Mouse (Mus musculus): ENCODE data around the gene Adgre5. TPM values are rescaled to one million over a fixed set of nuclear protein-coding genes. Genes with fewer than 3 reads are reported as not detected.

Adgre5 gene
- total RNA-seq, 2 experiments from 2014 or later: 9.4 to 11.5 TPM

- intact Hi-C loops (cut with DNase I): loop anchor here (10.0 kb wide), 1 partner anchor 200 kb away; no protein-coding TSS in a partner anchor
- peak; percentile 86 for DNase-seq
Observed at GRCm38 (mm10) chr8:83724697-83725482, 16.2 kb downstream of the Adgre5 start.

DNA sequence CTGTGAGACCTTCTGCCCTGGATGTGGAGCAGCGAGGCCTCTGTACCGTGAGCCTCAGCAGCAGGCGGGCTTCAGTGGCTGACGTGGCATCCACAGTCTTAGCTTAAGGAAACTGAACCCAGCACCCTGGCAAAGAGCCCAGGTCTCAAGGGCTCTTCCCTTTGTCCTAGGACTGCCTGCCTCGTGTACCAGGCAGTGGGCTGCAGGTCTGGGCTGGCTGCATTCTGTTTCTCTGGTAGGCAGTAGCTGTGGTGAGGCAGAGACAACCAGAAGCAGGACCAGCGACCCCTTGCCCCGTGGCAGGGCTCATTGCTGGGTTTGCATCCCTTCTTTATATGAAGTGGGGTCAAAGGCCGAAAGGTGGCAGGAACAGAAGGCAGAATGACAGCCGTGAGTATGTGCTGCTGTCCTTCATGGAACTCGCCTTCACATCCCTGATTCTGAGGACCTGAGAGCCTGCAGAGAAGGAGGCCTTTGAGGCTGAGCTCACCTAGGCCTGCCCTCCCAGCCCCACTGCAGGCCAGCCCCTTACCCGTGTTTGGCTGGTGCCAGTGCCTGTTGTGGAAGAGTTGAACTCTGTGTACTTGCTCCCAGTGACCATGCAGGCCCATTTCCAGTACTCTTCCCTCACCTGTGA is 17.6 kb downstream of the Adgre5 start:
- DNase-seq: no peak
- intact Hi-C loops (cut with DNase I): loop anchor here (10.0 kb wide), 1 partner anchor 201 kb away; no protein-coding TSS in a partner anchor

DNA sequence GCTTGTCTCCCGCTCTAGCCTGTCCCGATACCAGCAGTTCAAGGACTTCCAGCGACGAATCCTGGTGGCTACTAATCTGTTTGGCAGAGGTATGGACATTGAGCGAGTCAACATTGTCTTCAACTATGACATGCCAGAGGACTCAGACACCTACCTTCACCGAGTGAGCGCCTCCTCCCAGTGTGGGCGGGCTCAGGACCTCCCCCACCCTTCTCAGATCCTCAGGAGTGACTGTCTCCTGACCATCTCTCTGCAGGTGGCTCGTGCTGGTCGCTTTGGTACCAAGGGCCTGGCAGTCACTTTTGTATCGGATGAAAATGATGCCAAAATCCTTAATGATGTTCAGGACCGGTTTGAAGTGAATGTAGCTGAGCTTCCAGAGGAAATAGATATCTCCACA is 18.5 kb downstream of the Adgre5 start:
- intact Hi-C loops (cut with DNase I): loop anchor here (10.0 kb wide), 1 partner anchor 202 kb away; no protein-coding TSS in a partner anchor
- DNase-seq: no peak

- intact Hi-C loops (cut with DNase I): loop anchor here (10.0 kb wide), 1 partner anchor 203 kb away; no protein-coding TSS in a partner anchor
- no peak for DNase-seq
Observed at GRCm38 (mm10) chr8:83721405-83722025, 19.6 kb downstream of the Adgre5 start.

- intact Hi-C loops (cut with DNase I): loop anchor here (10.0 kb wide), 1 partner anchor 205 kb away; no protein-coding TSS in a partner anchor
Observed at GRCm38 (mm10) chr8:83719693-83720092, 21.4 kb downstream of the Adgre5 start.

DNA sequence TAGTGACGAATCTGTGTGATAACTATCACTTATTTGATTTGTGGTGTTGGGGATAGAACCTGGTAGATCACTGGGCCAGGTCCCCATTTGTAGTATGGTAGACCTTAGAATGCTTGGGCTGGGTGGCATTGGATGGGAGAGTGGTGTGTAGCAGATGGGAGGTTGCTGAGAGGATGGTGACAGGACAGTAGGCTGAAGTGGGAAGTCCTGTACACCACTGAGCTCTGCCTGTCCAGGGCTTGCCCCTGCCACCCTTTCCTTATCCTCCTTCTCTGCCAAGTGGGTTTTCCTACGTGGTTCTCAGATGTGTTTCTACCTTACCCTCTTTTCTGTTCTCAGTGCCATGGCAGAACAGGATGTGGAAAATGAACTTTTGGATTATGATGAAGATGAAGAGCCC is 22.1 kb downstream of the Adgre5 start:
- intact Hi-C loops (cut with DNase I): no loop called here
- no peak for DNase-seq

More at GRCm38 (mm10) chr8:83719693-83720092, 21.4 kb downstream of the Adgre5 start:
- no peak for DNase-seq

DNA sequence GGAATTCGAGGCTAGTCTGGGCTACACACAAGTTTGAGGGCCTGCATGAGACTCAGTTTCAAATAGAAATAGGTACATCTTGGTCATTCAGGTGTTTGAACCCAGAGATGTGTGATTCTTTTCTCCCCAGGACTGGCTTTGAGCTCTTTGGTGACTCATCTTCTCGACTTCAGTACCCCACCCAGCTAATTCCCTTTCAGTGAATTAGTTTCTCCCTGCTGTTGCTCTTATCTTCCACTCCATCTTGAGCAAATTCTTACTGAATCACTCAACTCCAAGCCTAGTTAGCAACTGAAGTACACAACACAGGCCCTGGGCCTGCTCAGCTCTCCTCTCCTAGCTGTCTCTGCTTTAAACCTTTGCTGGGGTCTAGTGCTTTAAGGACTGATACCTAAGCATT is 24.6 kb downstream of the Adgre5 start:
- DNase-seq: no peak
- intact Hi-C loops (cut with DNase I): no loop called here

- intact Hi-C loops (cut with DNase I): no loop called here
Observed at GRCm38 (mm10) chr8:83715771-83716170, 25.4 kb downstream of the Adgre5 start.

DNA sequence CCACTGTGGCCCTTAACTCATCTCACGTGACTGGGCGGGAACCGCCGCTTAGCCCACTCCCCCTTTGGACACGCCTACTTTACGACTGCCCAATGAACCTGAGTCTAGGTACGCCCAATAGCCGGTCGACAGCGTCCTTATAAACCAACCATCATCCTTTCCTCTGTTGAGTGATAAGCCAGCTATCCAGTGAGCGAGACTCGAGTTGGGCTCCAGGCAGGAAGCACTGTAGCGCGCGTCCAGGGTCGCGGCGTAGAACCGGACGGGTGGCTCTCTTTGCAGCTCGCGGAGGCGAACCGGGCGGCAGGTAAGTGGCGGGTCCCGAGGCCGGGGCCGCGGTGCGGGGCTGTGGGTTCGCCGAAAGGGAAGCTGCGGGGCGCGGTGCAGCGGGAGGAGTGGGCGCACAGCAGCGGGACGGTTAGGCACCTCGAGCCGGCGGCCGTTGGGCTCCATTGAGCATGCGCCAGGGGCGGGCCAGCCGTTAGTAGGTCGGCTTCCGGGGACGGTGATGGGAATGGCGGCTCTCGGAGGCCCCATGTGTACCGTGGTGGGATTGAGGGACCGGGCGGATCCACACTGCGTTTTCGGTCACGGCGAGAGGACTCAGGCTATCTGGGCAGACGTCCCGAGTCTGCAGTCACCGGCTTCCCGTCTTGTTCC is 26.0 kb downstream of the Adgre5 start, which contains the start of gene Ddx39:
Ddx39 (plus strand) TSS at position 147 of the 660 bp plus-strand sequence.
- intact Hi-C loops (cut with DNase I): no loop called here
- peak; percentile 91 for DNase-seq

More at GRCm38 (mm10) chr8:83715771-83716170, 25.4 kb downstream of the Adgre5 start:
- DNase-seq: no peak

DNA sequence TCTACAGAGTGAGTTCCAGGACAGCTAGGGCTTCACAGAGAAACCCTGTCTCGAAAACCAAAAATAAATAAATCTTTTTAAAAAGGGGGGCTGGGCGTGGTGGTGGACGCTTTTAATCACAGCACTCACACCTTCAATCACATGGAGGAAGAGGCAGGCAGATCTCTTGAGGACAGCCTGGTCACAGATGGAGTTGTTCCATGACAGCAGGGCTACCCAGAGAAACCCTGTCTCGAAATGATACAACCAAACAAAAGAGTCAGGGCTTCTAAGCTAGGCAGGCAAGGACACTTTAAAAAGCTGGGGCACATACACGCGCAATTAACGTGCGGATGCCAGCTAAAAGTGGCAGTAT is 26.5 kb downstream of the Adgre5 start:
- no peak for DNase-seq
- intact Hi-C loops (cut with DNase I): no loop called here

GRCm38 (mm10) chr8:83707554-83707953 is 33.6 kb downstream of the Adgre5 start:
- no peak for DNase-seq

DNA sequence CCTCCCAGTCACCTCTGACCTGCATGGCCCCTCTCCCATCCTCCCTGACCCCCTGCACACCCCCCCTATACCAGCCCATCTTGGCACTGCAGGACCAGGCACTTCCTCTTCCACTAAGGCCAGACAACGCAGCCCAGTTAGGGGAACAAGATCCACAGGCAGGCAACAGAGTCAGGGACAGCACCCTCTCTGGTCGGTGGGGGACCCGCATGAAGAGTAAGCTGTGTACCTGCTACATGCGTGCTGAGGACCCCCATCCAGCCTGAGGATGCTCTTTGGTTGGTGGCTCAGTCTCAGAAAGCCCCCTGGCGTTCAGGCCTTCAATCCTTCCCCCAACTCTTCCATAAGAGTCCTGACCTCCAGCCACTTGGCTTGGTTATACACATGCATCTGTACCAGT is 34.7 kb downstream of the Adgre5 start:
- no peak for DNase-seq
- intact Hi-C loops (cut with DNase I): no loop called here

More at GRCm38 (mm10) chr8:83707554-83707953, 33.6 kb downstream of the Adgre5 start:
- intact Hi-C loops (cut with DNase I): no loop called here

GRCm38 (mm10) chr8:83703426-83703825 is 37.7 kb downstream of the Adgre5 start:
- intact Hi-C loops (cut with DNase I): no loop called here

GRCm38 (mm10) chr8:83700423-83701085 is 40.6 kb downstream of the Adgre5 start:
- intact Hi-C loops (cut with DNase I): no loop called here

More at GRCm38 (mm10) chr8:83703426-83703825, 37.7 kb downstream of the Adgre5 start:
- no peak for DNase-seq

GRCm38 (mm10) chr8:83699566-83699965 is 41.6 kb downstream of the Adgre5 start:
- no peak for DNase-seq
- intact Hi-C loops (cut with DNase I): no loop called here

More at GRCm38 (mm10) chr8:83700423-83701085, 40.6 kb downstream of the Adgre5 start:
- no peak for DNase-seq

GRCm38 (mm10) chr8:83698661-83699453 is 42.3 kb downstream of the Adgre5 start, which contains the start of gene Pkn1:
TSS of gene Pkn1 (minus strand) at chr8:83699179.
- DNase-seq: peak; percentile 78
- intact Hi-C loops (cut with DNase I): no loop called here

DNA sequence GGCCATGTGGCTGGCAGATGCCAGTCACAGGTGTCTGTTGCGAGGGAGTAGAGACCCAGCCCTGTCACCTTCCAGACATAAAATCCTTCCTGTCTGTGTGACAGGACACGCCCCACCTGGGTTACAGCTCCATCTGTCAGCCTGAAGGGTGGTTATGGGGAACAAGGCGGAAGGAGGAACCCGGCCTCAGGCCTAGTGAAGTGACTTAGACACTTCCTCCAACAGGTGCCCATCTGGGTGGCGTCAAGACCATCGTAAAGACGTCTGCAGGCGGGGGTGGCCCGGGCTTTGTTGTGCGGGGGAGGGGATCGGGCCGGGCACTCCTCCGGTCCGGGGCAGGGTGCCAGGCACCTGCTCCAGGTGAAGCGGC is 42.9 kb downstream of the Adgre5 start:
- DNase-seq: peak; percentile 29
- intact Hi-C loops (cut with DNase I): no loop called here

- intact Hi-C loops (cut with DNase I): no loop called here
- no peak for DNase-seq
Observed at GRCm38 (mm10) chr8:83697374-83698220, 43.5 kb downstream of the Adgre5 start.

Measured in left cerebral cortex, postnatal 4 days (tissue).